Mouse (Mus musculus) heart, embryonic 16.5 days (tissue): ENCODE data around the gene Znhit6. TPM values are rescaled to one million over a fixed set of nuclear protein-coding genes. Genes with fewer than 3 reads are reported as not detected.
A peak's percentile ranks its signal among the peaks of the same experiment; 100 is the strongest.

Experiments
- ATAC-seq: fragments of 200-750 bp; cut with Nextera tagmentation; replicated peaks from 2 replicates; pipeline ENCODE4 v1.8.0; 2017; ENCODE audit warnings: moderate number of reproducible peaks; ENCODE audit not compliant: insufficient read depth, low FRiP score; ENCODE audit errors: extremely low read depth
- H3K27ac ChIP-seq: fragments of 300-500 bp; sonication (generic); 2 replicates; pipeline ENCODE4 v1.5.1; 2014; ENCODE audit warnings: mild to moderate bottlenecking, low read length, control low read depth, moderate library complexity
- H3K27me3 ChIP-seq: fragments of 300-500 bp; sonication (generic); 2 replicates; pipeline ENCODE4 v1.6.1; 2014; ENCODE audit warnings: low read length, mixed read lengths; ENCODE audit not compliant: control insufficient read depth, insufficient read depth
- H3K36me3 ChIP-seq: fragments of 300-500 bp; sonication (generic); 2 replicates; pipeline ENCODE4 v1.6.1; 2014; ENCODE audit not compliant: control insufficient read depth, insufficient read depth
- H3K4me1 ChIP-seq: fragments of 300-500 bp; sonication (generic); 2 replicates; pipeline ENCODE4 v1.6.1; 2014; ENCODE audit warnings: low read length, mixed read lengths; ENCODE audit not compliant: control insufficient read depth, insufficient read depth
- H3K4me2 ChIP-seq: fragments of 300-500 bp; sonication (generic); 2 replicates; pipeline ENCODE4 v1.6.1; 2014; ENCODE audit warnings: low read depth, mild to moderate bottlenecking, control low read depth, low read length
- H3K4me3 ChIP-seq: fragments of 300-500 bp; sonication (generic); 2 replicates; pipeline ENCODE4 v1.5.1; 2014; ENCODE audit warnings: mild to moderate bottlenecking, control low read depth, low read length
- H3K9ac ChIP-seq: fragments of 300-500 bp; sonication (generic); 2 replicates; pipeline ENCODE4 v1.6.1; 2014; ENCODE audit warnings: low read length, control low read depth
- H3K9me3 ChIP-seq: fragments of 300-500 bp; sonication (generic); replicated peaks from 2 replicates; pipeline ENCODE4 v1.6.1; 2016; ENCODE audit warnings: low read length; ENCODE audit not compliant: control insufficient read depth
- WGBS: fragments of 180-500 bp; shearing (Covaris S2); extraction: QIAGEN DNeasy Blood & Tissue Kit; methylation state at CpG from one replicate; pipeline ENCODE4 v1.1.7; 2014; 5-methylcytosine and 5-hydroxymethylcytosine counted together
- polyA plus RNA-seq: library from polyadenylated mRNA; unstranded; fragments of >200 nt; fragmentation: Nextera tagmentation; extraction: Ambion mirVana; gene quantifications from 2 replicates; pipeline ENCODE4 v1.2.1, GENCODE M21; 2015

Znhit6 gene
- polyA plus RNA-seq, 1 experiment from 2014 or later = 25.4 TPM

GRCm38 (mm10) chr3:145646666-145647065 lies 70.7 kb downstream of the Znhit6 start:
- no peaks in the 10 kb centered on the region for H3K27me3 ChIP-seq
- H3K4me1 ChIP-seq = peaks cover 35% of the 10 kb centered on the region
- H3K36me3 ChIP-seq = peaks cover 14% of the 10 kb centered on the region; the same call in 1 of the 2 replicates
- H3K4me2 ChIP-seq = no peak overlapping the region
- H3K9ac ChIP-seq = no peak overlapping the region
- no peaks in the 10 kb centered on the region for H3K9me3 ChIP-seq
- H3K4me3 ChIP-seq = no peak overlapping the region
- 88% methylated on average over 2 of the region's 2 CpGs for WGBS
- no peak for ATAC-seq
- no peak overlapping the region for H3K27ac ChIP-seq

GRCm38 (mm10) chr3:145647416-145647815 lies 71.4 kb downstream of the Znhit6 start:
- Histone ChIP-seq H3K36me3 (peaks cover 14% of the 10 kb centered on the region; the same call in 1 of the 2 replicates), H3K27me3 (no peaks in the 10 kb centered on the region), H3K27ac (no peak overlapping the region), H3K4me2 (peak overlapping the region; percentile 93), H3K4me1 (peaks cover 39% of the 10 kb centered on the region), H3K9me3 (no peaks in the 10 kb centered on the region), H3K9ac (peak overlapping the region; percentile 12; the same call in 1 of the 2 replicates), H3K4me3 (peak overlapping the region; percentile 85)
- 86% methylated on average over 18 of the region's 18 CpGs for WGBS
- ATAC-seq = no peak

- Histone ChIP-seq H3K9me3 (no peaks in the 10 kb centered on the region), H3K27me3 (no peaks in the 10 kb centered on the region), H3K36me3 (peaks cover 14% of the 10 kb centered on the region; the same call in 1 of the 2 replicates), H3K9ac (peak overlapping the region; percentile 95), H3K27ac (peak overlapping the region; percentile 98), H3K4me3 (peak overlapping the region; percentile 85), H3K4me2 (peak overlapping the region; percentile 93), H3K4me1 (peaks cover 45% of the 10 kb centered on the region)
- ATAC-seq = no peak
- 12% methylated on average over 26 of the region's 26 CpGs for WGBS
Measured at GRCm38 (mm10) chr3:145648097-145648931, 72.3 kb downstream of the Znhit6 start.

- Histone ChIP-seq H3K4me3 (peak overlapping the region; percentile 85), H3K4me1 (peaks cover 49% of the 10 kb centered on the region), H3K36me3 (peaks cover 14% of the 10 kb centered on the region; the same call in 1 of the 2 replicates), H3K9ac (peak overlapping the region; percentile 95), H3K27ac (peak overlapping the region; percentile 98), H3K9me3 (no peaks in the 10 kb centered on the region), H3K27me3 (no peaks in the 10 kb centered on the region), H3K4me2 (peak overlapping the region; percentile 93)
- ATAC-seq = peak; percentile 14; the same call in 1 of the 2 replicates
- WGBS = under 1% methylated on average over 48 of the region's 49 CpGs
Measured at GRCm38 (mm10) chr3:145648991-145649851, 73.2 kb downstream of the Znhit6 start.

GRCm38 (mm10) chr3:145649852-145650202 lies 73.8 kb downstream of the Znhit6 start, which contains the start of gene Ccn1:
TSS of gene Ccn1 (minus strand) at chr3:145649981.
- Histone ChIP-seq H3K27me3 (no peaks in the 10 kb centered on the region), H3K9me3 (no peaks in the 10 kb centered on the region), H3K4me3 (peak within 1 kb of the TSS; percentile 85), H3K36me3 (peaks cover 14% of the 10 kb centered on the region; the same call in 1 of the 2 replicates), H3K4me2 (peak within 1 kb of the TSS; percentile 93), H3K27ac (peak within 1 kb of the TSS; percentile 98), H3K4me1 (peaks cover 51% of the 10 kb centered on the region), H3K9ac (peak within 1 kb of the TSS; percentile 95)
- peak; percentile 77 for ATAC-seq
- WGBS = 0% methylated on average over 29 of the region's 29 CpGs

GRCm38 (mm10) chr3:145650298-145651011 lies 74.5 kb downstream of the Znhit6 start:
- Histone ChIP-seq H3K4me1 (peaks cover 52% of the 10 kb centered on the region), H3K9me3 (no peaks in the 10 kb centered on the region), H3K9ac (peak overlapping the region; percentile 95), H3K4me3 (peak overlapping the region; percentile 85), H3K27me3 (no peaks in the 10 kb centered on the region), H3K27ac (peak overlapping the region; percentile 98), H3K4me2 (peak overlapping the region; percentile 93), H3K36me3 (peaks cover 14% of the 10 kb centered on the region; the same call in 1 of the 2 replicates)
- no peak for ATAC-seq
- under 1% methylated on average over 18 of the region's 18 CpGs for WGBS

GRCm38 (mm10) chr3:145651029-145651977 lies 75.3 kb downstream of the Znhit6 start:
- peaks cover 52% of the 10 kb centered on the region for H3K4me1 ChIP-seq
- no peaks in the 10 kb centered on the region for H3K27me3 ChIP-seq
- H3K36me3 ChIP-seq = peaks cover 17% of the 10 kb centered on the region; the same call in 1 of the 2 replicates
- WGBS = 10% methylated on average over 19 of the region's 19 CpGs
- H3K9ac ChIP-seq = peak overlapping the region; percentile 95
- no peaks in the 10 kb centered on the region for H3K9me3 ChIP-seq
- H3K27ac ChIP-seq = peak overlapping the region; percentile 98
- peak overlapping the region; percentile 93 for H3K4me2 ChIP-seq
- H3K4me3 ChIP-seq = peak overlapping the region; percentile 85
- no peak for ATAC-seq

GRCm38 (mm10) chr3:145651978-145652321 lies 75.9 kb downstream of the Znhit6 start:
- WGBS = 9% methylated on average over 10 of the region's 10 CpGs
- peak overlapping the region; percentile 93 for H3K4me2 ChIP-seq
- H3K9ac ChIP-seq = peak overlapping the region; percentile 95
- H3K27me3 ChIP-seq = no peaks in the 10 kb centered on the region
- peaks cover 51% of the 10 kb centered on the region for H3K4me1 ChIP-seq
- no peak for ATAC-seq
- H3K4me3 ChIP-seq = peak overlapping the region; percentile 85
- H3K36me3 ChIP-seq = peaks cover 13% of the 10 kb centered on the region; the same call in 1 of the 2 replicates
- no peaks in the 10 kb centered on the region for H3K9me3 ChIP-seq
- H3K27ac ChIP-seq = peak overlapping the region; percentile 98
